Mouse (Mus musculus): ENCODE data around the gene Iqgap1. TPM values are rescaled to one million over a fixed set of nuclear protein-coding genes. Genes with fewer than 3 reads are reported as not detected.

The Iqgap1 gene
- polyA plus RNA-seq, 1 experiment = 112 TPM

DNA sequence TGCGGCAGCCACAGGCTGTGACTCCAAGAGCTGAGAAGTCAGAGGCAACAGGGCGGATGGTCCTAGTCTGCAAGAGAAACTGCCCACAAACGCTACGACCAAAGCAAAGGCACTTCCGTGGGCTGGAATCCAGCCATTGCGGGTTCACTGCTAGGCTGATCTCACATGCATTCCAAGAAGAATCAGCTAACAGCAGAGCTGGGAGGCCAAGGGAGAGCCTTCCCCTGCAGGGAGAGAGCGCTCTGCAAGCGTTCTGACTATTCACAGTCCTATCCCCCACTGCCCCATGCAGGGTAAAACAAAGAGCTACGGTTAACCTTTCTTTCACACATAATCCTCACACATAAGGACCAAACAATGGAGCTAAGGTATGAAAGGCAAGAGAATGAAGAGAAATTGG lies 80.5 kb downstream of the Iqgap1 start:
- Histone ChIP-seq H3K4me1 (replicated peaks; ENCODE audit: control insufficient read depth, insufficient read depth, low read length) (no peaks in the 10 kb centered on the region), H3K27me3 (ENCODE audit: control insufficient read depth, insufficient read depth, low read length) (no peaks in the 10 kb centered on the region), H3K4me3 (ENCODE audit: control insufficient read depth, insufficient read depth, low read length) (no peak overlapping the region), H3K36me3 (ENCODE audit: control insufficient read depth, insufficient read depth, low read length) (peaks cover 89% of the 10 kb centered on the region), H3K27ac (ENCODE audit: control insufficient read depth, insufficient read depth, low read length) (no peak overlapping the region)
- no peak for TF ChIP-seq POLR2A (IDR thresholded peaks at IDR 0.05; ENCODE audit: control insufficient read depth, extremely low read depth, insufficient read depth, low read length, poor library complexity)
- no peak for TF ChIP-seq CTCF (IDR thresholded peaks at IDR 0.05; ENCODE audit: borderline replicate concordance, control insufficient read depth, extremely low read depth, insufficient read depth, low read length, poor library complexity)
- DNase-seq = no peak
- 94% methylated on average over 9 of the region's 9 CpGs for WGBS

DNA sequence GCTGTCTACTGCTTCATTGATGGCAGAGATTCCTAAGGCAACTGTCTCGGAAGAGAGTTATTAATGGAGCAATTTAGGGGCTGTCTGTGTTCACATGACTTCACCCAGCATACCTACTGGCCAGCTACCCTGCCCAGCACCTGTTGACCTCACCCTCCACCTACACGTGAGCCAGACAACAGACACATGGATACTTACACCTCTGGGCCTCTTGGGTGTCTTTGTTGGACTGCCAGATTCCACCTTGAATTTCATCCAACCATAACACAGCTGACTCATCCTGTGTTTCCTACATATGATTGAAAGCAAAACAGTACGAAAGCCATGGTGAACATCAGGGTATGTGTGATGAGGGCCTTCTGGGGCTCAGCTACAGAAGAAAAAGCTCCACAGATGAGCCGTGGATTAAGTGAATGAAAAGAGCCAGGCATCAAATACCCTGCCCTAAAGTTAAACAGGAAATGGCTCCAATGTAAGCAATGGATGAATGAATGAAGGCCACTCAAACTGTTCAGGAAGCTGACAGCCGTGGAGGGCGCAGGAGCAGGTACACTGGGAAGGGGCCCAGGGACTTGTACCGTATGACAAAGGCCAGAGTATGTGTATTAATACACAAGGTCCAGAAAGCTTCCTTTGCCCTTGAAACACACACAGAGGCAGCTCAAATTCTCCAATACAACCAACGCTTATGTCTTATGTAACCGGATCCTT lies 81.7 kb downstream of the Iqgap1 start:
- H3K4me1 ChIP-seq (replicated peaks; ENCODE audit: control insufficient read depth, insufficient read depth, low read length) = no peaks in the 10 kb centered on the region

DNA sequence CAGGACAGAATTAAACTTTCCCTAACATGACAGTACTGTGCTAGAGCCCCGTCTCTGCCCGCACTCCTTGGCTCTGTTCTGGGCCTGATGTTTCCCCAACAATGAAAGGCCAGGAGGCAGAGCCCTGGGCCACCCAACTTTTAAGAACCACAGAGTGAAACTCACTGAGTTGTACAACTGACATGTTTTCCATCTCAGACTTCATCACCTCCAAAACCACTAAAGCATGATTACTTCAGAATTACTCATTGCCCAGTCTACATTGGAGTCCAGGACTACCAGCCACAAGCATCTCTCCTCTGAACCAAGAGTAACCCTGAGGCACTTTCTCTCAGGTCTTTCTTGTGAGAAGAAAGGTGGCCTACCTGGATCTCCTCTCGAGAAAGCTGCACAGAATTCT lies 83.1 kb downstream of the Iqgap1 start:
- 95% methylated on average over 3 of the region's 3 CpGs for WGBS

More for the DNA sequence above, 81.7 kb downstream of the Iqgap1 start:
- TF ChIP-seq POLR2A (IDR thresholded peaks at IDR 0.05; ENCODE audit: control insufficient read depth, extremely low read depth, insufficient read depth, low read length, poor library complexity) (no peak), CTCF (IDR thresholded peaks at IDR 0.05; ENCODE audit: borderline replicate concordance, control insufficient read depth, extremely low read depth, insufficient read depth, low read length, poor library complexity) (no peak)
- Histone ChIP-seq H3K27me3 (ENCODE audit: control insufficient read depth, insufficient read depth, low read length) (no peaks in the 10 kb centered on the region), H3K4me3 (ENCODE audit: control insufficient read depth, insufficient read depth, low read length) (no peak overlapping the region), H3K27ac (ENCODE audit: control insufficient read depth, insufficient read depth, low read length) (no peak overlapping the region), H3K36me3 (ENCODE audit: control insufficient read depth, insufficient read depth, low read length) (peaks cover 90% of the 10 kb centered on the region)
- no peak for DNase-seq
- 92% methylated on average over 9 of the region's 9 CpGs for WGBS

DNA sequence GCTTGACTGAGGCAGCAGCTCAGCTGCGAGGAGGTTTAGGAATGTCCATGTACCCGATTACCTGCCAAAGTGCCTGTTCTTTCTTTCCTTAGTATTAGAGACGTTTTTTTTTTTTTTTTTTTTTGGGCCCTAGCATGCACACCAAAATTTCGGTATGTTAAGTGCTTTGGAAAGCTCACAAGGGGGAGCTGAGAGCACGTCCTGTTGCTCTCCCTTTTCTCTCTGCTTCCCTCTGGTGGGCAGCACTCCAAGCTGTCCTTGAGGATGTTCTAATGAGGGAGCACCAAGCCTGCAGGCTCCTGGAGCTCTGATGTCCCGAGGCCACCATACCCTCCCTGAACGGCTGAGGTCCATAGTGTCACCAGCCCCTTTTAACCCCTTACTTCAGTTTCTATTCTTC lies 84.8 kb downstream of the Iqgap1 start:
- Histone ChIP-seq H3K27ac (ENCODE audit: control insufficient read depth, insufficient read depth, low read length) (no peak overlapping the region), H3K36me3 (ENCODE audit: control insufficient read depth, insufficient read depth, low read length) (peaks cover 90% of the 10 kb centered on the region), H3K4me1 (replicated peaks; ENCODE audit: control insufficient read depth, insufficient read depth, low read length) (peaks cover 8% of the 10 kb centered on the region), H3K27me3 (ENCODE audit: control insufficient read depth, insufficient read depth, low read length) (no peaks in the 10 kb centered on the region), H3K4me3 (ENCODE audit: control insufficient read depth, insufficient read depth, low read length) (no peak overlapping the region)
- 50% methylated on average over 7 of the region's 7 CpGs for WGBS
- TF ChIP-seq CTCF (IDR thresholded peaks at IDR 0.05; ENCODE audit: borderline replicate concordance, control insufficient read depth, extremely low read depth, insufficient read depth, low read length, poor library complexity) (peak; percentile 67; the same call in 1 of the 2 replicates), POLR2A (IDR thresholded peaks at IDR 0.05; ENCODE audit: control insufficient read depth, extremely low read depth, insufficient read depth, low read length, poor library complexity) (no peak)
- DNase-seq = peak; percentile 80

More for the DNA sequence above, 83.1 kb downstream of the Iqgap1 start:
- no peak for TF ChIP-seq CTCF (IDR thresholded peaks at IDR 0.05; ENCODE audit: borderline replicate concordance, control insufficient read depth, extremely low read depth, insufficient read depth, low read length, poor library complexity)
- TF ChIP-seq POLR2A (IDR thresholded peaks at IDR 0.05; ENCODE audit: control insufficient read depth, extremely low read depth, insufficient read depth, low read length, poor library complexity) = no peak
- H3K27ac ChIP-seq (ENCODE audit: control insufficient read depth, insufficient read depth, low read length) = no peak overlapping the region
- DNase-seq = no peak
- no peak overlapping the region for H3K4me3 ChIP-seq (ENCODE audit: control insufficient read depth, insufficient read depth, low read length)
- H3K4me1 ChIP-seq (replicated peaks; ENCODE audit: control insufficient read depth, insufficient read depth, low read length) = no peaks in the 10 kb centered on the region
- no peaks in the 10 kb centered on the region for H3K27me3 ChIP-seq (ENCODE audit: control insufficient read depth, insufficient read depth, low read length)
- peaks cover 90% of the 10 kb centered on the region for H3K36me3 ChIP-seq (ENCODE audit: control insufficient read depth, insufficient read depth, low read length)

DNA sequence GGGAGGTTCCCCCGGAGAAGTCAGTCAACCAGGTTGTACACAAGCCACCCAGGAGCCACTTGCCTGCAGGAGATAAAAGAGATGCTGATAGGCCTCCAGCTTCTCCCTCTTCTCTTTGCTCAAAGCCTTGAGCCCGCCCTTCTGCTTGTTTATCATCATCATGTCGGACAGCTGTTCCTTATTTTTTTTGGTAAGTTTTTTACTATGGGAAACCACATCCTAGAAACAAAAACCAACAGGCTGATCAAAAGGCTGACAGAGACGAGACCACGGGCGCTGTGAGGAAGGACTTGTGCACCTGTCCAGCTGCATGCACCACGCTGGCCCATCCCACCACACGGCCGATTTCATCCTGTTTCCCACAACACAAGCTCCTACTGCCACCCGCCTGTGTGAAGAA lies 89.6 kb downstream of the Iqgap1 start:
- H3K36me3 ChIP-seq (ENCODE audit: control insufficient read depth, insufficient read depth, low read length) = peaks cover 78% of the 10 kb centered on the region
- no peak for DNase-seq
- no peak overlapping the region for H3K4me3 ChIP-seq (ENCODE audit: control insufficient read depth, insufficient read depth, low read length)
- no peak overlapping the region for H3K27ac ChIP-seq (ENCODE audit: control insufficient read depth, insufficient read depth, low read length)
- TF ChIP-seq POLR2A (IDR thresholded peaks at IDR 0.05; ENCODE audit: control insufficient read depth, extremely low read depth, insufficient read depth, low read length, poor library complexity) = no peak
- no peak for TF ChIP-seq CTCF (IDR thresholded peaks at IDR 0.05; ENCODE audit: borderline replicate concordance, control insufficient read depth, extremely low read depth, insufficient read depth, low read length, poor library complexity)
- H3K4me1 ChIP-seq (replicated peaks; ENCODE audit: control insufficient read depth, insufficient read depth, low read length) = peaks cover 9% of the 10 kb centered on the region
- WGBS = 8% methylated on average over 10 of the region's 10 CpGs
- H3K27me3 ChIP-seq (ENCODE audit: control insufficient read depth, insufficient read depth, low read length) = no peaks in the 10 kb centered on the region

DNA sequence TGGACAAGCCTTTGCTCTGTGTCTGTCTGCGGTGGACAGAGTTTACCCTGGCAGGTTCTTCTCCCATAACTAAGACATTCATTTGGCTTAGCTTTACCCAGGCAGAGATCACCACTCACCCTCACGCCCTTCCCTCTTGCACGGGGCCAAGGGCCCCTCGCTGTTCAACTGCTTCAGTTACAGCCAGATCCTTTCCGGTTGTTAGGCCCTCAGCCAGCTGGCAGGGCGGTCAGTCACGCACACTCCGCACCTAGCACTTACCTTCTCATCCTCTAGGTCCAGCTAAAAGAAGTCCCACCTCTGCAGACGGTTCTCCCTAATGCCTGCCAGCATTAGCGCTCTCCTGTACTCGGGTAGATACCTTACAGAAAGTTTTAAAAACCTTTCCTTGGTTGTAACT lies 92.8 kb downstream of the Iqgap1 start:
- DNase-seq = no peak
- peaks cover 73% of the 10 kb centered on the region for H3K36me3 ChIP-seq (ENCODE audit: control insufficient read depth, insufficient read depth, low read length)

More for the DNA sequence above, 92.8 kb downstream of the Iqgap1 start:
- no peak overlapping the region for H3K27ac ChIP-seq (ENCODE audit: control insufficient read depth, insufficient read depth, low read length)
- 95% methylated on average over 11 of the region's 11 CpGs for WGBS
- peaks cover 9% of the 10 kb centered on the region for H3K4me1 ChIP-seq (replicated peaks; ENCODE audit: control insufficient read depth, insufficient read depth, low read length)
- TF ChIP-seq POLR2A (IDR thresholded peaks at IDR 0.05; ENCODE audit: control insufficient read depth, extremely low read depth, insufficient read depth, low read length, poor library complexity) (no peak), CTCF (IDR thresholded peaks at IDR 0.05; ENCODE audit: borderline replicate concordance, control insufficient read depth, extremely low read depth, insufficient read depth, low read length, poor library complexity) (no peak)
- H3K4me3 ChIP-seq (ENCODE audit: control insufficient read depth, insufficient read depth, low read length) = no peak overlapping the region
- no peaks in the 10 kb centered on the region for H3K27me3 ChIP-seq (ENCODE audit: control insufficient read depth, insufficient read depth, low read length)
